Mouse (Mus musculus) stomach, postnatal 0 days (tissue): ENCODE measurements around the gene Tnrc6a. TPM values are rescaled to one million over a fixed set of nuclear protein-coding genes. Genes with fewer than 3 reads are reported as not detected.

Experiments used
- ATAC-seq: fragments of 200-750 bp; cut with Nextera tagmentation; 2 replicates; pipeline ENCODE4 v1.8.0; 2017; ENCODE audit not compliant: low FRiP score, low TSS enrichment
- DNase-seq: peaks from one replicate; pipeline ENCODE4 v3.0.0-alpha.2; 2016; ENCODE audit warnings: low spot score
- H3K27ac ChIP-seq: fragments of 300-500 bp; sonication (generic); replicated peaks from 2 replicates; pipeline ENCODE4 v1.5.1; 2014; ENCODE audit warnings: mild to moderate bottlenecking, control low read depth
- H3K27me3 ChIP-seq: fragments of 300-500 bp; sonication (generic); 2 replicates; pipeline ENCODE4 v1.6.1; 2014; ENCODE audit warnings: low read length; ENCODE audit not compliant: control insufficient read depth, insufficient read depth
- H3K36me3 ChIP-seq: fragments of 300-500 bp; sonication (generic); 2 replicates; pipeline ENCODE4 v1.6.1; 2014; ENCODE audit warnings: low read length, mixed read lengths; ENCODE audit not compliant: control insufficient read depth, insufficient read depth
- H3K4me1 ChIP-seq: fragments of 300-500 bp; sonication (generic); replicated peaks from 2 replicates; pipeline ENCODE4 v1.6.1; 2014; ENCODE audit warnings: antibody characterized with exemption; ENCODE audit not compliant: control insufficient read depth, insufficient read depth
- H3K4me2 ChIP-seq: fragments of 300-500 bp; sonication (generic); replicated peaks from 2 replicates; pipeline ENCODE4 v1.6.1; 2014; ENCODE audit warnings: low read depth, mild to moderate bottlenecking, control low read depth, moderate library complexity
- H3K4me3 ChIP-seq: fragments of 300-500 bp; sonication (generic); 2 replicates; pipeline ENCODE4 v1.5.1; 2014; ENCODE audit warnings: low read depth, low read length, control low read depth
- H3K9ac ChIP-seq: fragments of 300-500 bp; sonication (generic); 2 replicates; pipeline ENCODE4 v1.6.1; 2014; ENCODE audit warnings: mild to moderate bottlenecking, low read length, control low read depth, mixed read lengths
- H3K9me3 ChIP-seq: fragments of 300-500 bp; sonication (generic); 2 replicates; pipeline ENCODE4 v1.6.1; 2016; ENCODE audit warnings: low read length; ENCODE audit not compliant: control insufficient read depth
- CTCF ChIP-seq: IDR thresholded peaks from 2 replicates; pipeline ENCODE4 v1.5.1; 2016; ENCODE audit warnings: antibody characterized with exemption, low read depth, mild to moderate bottlenecking, moderate library complexity
- EP300 ChIP-seq: optimal IDR thresholded peaks from 2 replicates; pipeline ENCODE3; 2016; ENCODE audit warnings: antibody characterized with exemption
- WGBS: fragments of 180-500 bp; shearing (Covaris S2); extraction: QIAGEN DNeasy Blood & Tissue Kit; methylation state at CpG from one replicate; pipeline ENCODE4 v1.1.7; 2014; 5-methylcytosine and 5-hydroxymethylcytosine counted together
- polyA plus RNA-seq: library from polyadenylated mRNA; unstranded; fragments of >200 nt; fragmentation: Nextera tagmentation; extraction: Ambion mirVana; gene quantifications from 2 replicates; pipeline ENCODE4 v1.2.1, GENCODE M21; 2015

Gene Tnrc6a
- polyA plus RNA-seq, 1 experiment from 2014 or later = 44.2 TPM

- 50% methylated on average over 4 of the region's 4 CpGs for WGBS
- Histone ChIP-seq H3K9ac (no peak overlapping the region), H3K4me2 (no peak overlapping the region), H3K4me1 (no peaks in the 10 kb centered on the region), H3K4me3 (no peak overlapping the region), H3K36me3 (peaks cover 60% of the 10 kb centered on the region), H3K27me3 (no peaks in the 10 kb centered on the region), H3K27ac (no peak overlapping the region), H3K9me3 (no peaks in the 10 kb centered on the region)
- DNase-seq (no peak), ATAC-seq (no peak)
- TF ChIP-seq EP300 (no peak), CTCF (no peak)
Observed at GRCm38 (mm10) chr7:123187246-123187645, 63.6 kb downstream of the Tnrc6a start.

GRCm38 (mm10) chr7:123188462-123188861 lies 64.8 kb downstream of the Tnrc6a start:
- Histone ChIP-seq H3K27me3 (no peaks in the 10 kb centered on the region), H3K4me2 (no peak overlapping the region), H3K4me3 (no peak overlapping the region), H3K9ac (no peak overlapping the region), H3K4me1 (no peaks in the 10 kb centered on the region), H3K27ac (no peak overlapping the region), H3K36me3 (peaks cover 61% of the 10 kb centered on the region), H3K9me3 (no peaks in the 10 kb centered on the region)
- 92% methylated on average over 3 of the region's 3 CpGs for WGBS
- DNase-seq (no peak), ATAC-seq (no peak)
- TF ChIP-seq EP300 (no peak), CTCF (no peak)

- WGBS = 94% methylated on average over 8 of the region's 8 CpGs
- H3K9ac ChIP-seq = no peak overlapping the region
- no peak overlapping the region for H3K27ac ChIP-seq
- H3K27me3 ChIP-seq = no peaks in the 10 kb centered on the region
- H3K4me1 ChIP-seq = no peaks in the 10 kb centered on the region
- no peak for TF ChIP-seq CTCF
- no peak for TF ChIP-seq EP300
- ATAC-seq (no peak), DNase-seq (no peak)
- no peak overlapping the region for H3K4me3 ChIP-seq
- peaks cover 55% of the 10 kb centered on the region for H3K36me3 ChIP-seq
- H3K4me2 ChIP-seq = no peak overlapping the region
- no peaks in the 10 kb centered on the region for H3K9me3 ChIP-seq
Observed at GRCm38 (mm10) chr7:123189762-123190161, 66.1 kb downstream of the Tnrc6a start.

- Histone ChIP-seq H3K4me2 (no peak overlapping the region), H3K9ac (no peak overlapping the region), H3K4me3 (no peak overlapping the region), H3K9me3 (no peaks in the 10 kb centered on the region), H3K4me1 (no peaks in the 10 kb centered on the region), H3K27me3 (no peaks in the 10 kb centered on the region), H3K27ac (no peak overlapping the region), H3K36me3 (peaks cover 45% of the 10 kb centered on the region)
- ATAC-seq (peak; percentile 6), DNase-seq (no peak)
- 72% methylated on average over 5 of the region's 5 CpGs for WGBS
- TF ChIP-seq EP300 (no peak), CTCF (no peak)
Observed at GRCm38 (mm10) chr7:123191731-123192130, 68.0 kb downstream of the Tnrc6a start.

- H3K4me3 ChIP-seq = no peak overlapping the region
- H3K36me3 ChIP-seq = peaks cover 38% of the 10 kb centered on the region
- WGBS = 82% methylated on average over 12 of the region's 12 CpGs
- H3K4me1 ChIP-seq = no peaks in the 10 kb centered on the region
- no peaks in the 10 kb centered on the region for H3K9me3 ChIP-seq
- no peak for DNase-seq
- H3K9ac ChIP-seq = no peak overlapping the region
- no peak for ATAC-seq
- TF ChIP-seq CTCF = no peak
- TF ChIP-seq EP300 = no peak
- H3K27me3 ChIP-seq = no peaks in the 10 kb centered on the region
- no peak overlapping the region for H3K27ac ChIP-seq
- H3K4me2 ChIP-seq = no peak overlapping the region
Observed at GRCm38 (mm10) chr7:123193201-123193600, 69.5 kb downstream of the Tnrc6a start.

GRCm38 (mm10) chr7:123194696-123195095 lies 71.0 kb downstream of the Tnrc6a start:
- WGBS = 89% methylated on average over 8 of the region's 8 CpGs
- H3K27me3 ChIP-seq = no peaks in the 10 kb centered on the region
- no peak overlapping the region for H3K4me2 ChIP-seq
- no peak overlapping the region for H3K27ac ChIP-seq
- H3K9ac ChIP-seq = no peak overlapping the region
- no peak for ATAC-seq
- H3K9me3 ChIP-seq = no peaks in the 10 kb centered on the region
- TF ChIP-seq EP300 = no peak
- TF ChIP-seq CTCF = no peak
- DNase-seq = no peak
- H3K4me3 ChIP-seq = no peak overlapping the region
- peaks cover 25% of the 10 kb centered on the region for H3K36me3 ChIP-seq
- no peaks in the 10 kb centered on the region for H3K4me1 ChIP-seq
